Mouse (Mus musculus) urinary bladder, postnatal 4 days (tissue): ENCODE measurements around the gene Tnpo3.

Experiments
- DNase-seq, 2 experiments: peaks; one replicate each; pipeline ENCODE4 v3.0.0; 2021 to 2022; ENCODE audit warnings: low spot score in 2 of 2

The Tnpo3 gene

DNA sequence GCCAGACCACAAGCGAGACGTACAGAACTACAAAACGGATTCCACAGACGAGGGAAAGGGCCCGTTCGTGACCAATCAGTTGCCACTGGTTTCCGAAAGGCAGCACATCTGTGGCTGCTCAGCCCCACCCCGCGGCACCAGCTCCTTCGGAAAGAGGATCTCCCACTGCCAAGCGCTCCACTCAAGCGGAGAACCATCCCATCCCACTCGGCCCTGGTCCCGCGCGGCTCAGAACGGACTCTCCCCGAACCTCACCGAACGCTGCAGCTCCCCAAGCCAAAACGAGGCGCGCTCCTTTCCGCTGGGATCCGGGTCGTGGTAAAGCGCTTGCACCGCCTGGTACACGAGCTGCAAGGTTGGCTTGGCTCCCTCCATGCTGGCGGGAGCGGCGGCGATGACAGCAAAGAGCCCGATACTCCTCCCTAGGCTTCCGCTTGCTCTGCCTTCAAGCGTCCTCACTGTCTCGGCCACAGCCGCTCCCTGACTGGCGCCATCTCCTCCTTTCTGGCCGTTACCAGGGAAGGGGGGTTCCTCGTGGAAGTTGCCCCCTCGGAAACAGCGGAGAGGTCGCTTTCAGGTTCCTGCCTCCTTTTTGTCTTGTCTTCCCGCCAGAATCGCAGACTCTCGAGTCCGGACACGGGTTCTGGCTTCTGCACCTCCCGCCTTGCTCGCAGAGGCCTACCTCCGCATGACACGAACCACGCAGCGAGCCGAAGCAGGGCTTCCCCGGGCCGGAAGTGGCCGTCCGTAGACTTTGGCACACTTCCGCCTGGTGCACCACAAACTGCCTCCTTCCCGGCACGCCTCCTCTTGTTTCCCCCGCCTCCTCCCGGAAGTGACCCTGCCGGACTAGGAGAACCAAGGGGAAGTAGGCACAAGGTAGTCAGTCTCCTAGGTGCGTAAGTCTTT lies at the start of gene Tnpo3:
Tnpo3 (minus strand) TSS at position 777 of the 909 bp plus-strand sequence.
- peak; percentile 89 to 93 for DNase-seq

DNA sequence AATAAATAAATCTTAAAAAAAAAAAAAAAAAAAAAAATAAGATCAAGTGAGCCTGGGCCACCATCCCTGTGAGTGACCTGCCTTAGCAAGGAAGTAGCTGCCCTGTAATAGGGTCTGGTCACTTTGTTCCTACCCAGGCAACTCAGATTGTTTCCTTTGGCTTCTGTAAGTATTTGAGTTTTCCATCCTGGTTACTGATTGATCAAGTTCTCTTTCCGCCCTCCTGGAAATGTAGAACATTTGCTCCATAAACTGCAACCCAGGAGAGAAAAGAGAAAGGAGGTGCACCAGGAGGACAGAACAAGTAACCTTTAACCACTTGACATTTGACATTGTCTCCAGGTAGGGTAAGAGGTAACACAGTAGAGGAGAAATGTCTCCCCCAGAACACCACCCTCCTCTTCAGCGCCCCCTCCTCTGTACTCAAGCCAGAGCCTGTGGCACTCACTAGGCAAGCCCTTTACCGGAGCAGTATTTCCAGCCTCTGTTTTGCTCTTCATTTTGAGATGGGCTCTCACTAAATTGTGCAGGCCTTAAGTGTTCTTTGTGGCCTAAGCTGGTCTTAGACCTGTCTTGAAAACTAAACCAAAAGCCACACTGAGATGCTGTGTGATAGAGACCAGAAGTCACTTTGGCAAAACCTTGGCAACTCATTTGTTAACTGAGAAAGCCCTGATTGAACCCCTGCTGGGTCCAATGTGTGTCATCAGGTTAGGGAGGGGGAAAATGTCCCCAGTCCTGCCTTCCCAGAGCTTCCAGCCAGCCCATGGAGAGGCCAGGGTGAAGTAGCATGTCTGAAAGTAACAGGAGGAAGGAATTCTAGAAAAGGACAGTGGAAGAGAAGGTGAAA lies 49.2 kb upstream of the Tnpo3 start:
- no peak for DNase-seq

DNA sequence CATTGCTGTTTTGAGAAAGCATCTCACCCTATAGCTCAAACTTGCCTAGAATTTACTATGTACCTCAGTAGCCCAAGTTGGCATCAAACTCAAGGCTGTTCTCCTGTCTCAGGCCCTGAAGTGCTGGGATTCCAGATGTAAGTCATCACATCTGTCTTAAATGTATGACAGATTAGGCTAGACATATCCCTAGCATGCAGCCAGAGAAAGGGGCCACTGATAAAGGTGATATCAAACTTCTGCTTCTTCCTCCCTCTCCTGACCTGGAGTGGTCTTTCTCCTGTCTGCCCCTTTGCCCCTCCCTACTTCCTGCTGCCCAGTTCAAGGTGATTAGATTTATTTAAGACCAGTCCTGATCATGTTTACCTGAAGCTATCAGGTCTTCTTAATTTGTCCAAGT lies 43.6 kb upstream of the Tnpo3 start:
- no peak for DNase-seq

DNA sequence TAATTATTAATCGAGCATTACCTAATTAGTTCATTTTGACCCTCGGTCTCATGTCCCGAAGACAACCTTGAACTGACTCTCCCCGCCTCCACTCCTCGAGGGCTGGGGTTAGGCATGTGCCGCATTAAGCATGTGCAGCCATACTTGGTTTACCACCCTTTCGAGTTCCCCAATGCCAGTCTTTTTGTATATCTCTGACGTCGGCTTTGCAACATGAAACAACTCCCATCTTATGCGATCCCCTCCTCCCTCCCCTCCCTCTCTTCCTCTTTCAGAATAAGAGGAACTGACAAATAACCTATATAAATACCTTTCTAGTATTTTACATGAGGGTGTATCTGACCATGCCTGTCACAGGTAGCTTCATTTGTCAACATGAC lies 40.5 kb upstream of the Tnpo3 start:
- no peak for DNase-seq

DNA sequence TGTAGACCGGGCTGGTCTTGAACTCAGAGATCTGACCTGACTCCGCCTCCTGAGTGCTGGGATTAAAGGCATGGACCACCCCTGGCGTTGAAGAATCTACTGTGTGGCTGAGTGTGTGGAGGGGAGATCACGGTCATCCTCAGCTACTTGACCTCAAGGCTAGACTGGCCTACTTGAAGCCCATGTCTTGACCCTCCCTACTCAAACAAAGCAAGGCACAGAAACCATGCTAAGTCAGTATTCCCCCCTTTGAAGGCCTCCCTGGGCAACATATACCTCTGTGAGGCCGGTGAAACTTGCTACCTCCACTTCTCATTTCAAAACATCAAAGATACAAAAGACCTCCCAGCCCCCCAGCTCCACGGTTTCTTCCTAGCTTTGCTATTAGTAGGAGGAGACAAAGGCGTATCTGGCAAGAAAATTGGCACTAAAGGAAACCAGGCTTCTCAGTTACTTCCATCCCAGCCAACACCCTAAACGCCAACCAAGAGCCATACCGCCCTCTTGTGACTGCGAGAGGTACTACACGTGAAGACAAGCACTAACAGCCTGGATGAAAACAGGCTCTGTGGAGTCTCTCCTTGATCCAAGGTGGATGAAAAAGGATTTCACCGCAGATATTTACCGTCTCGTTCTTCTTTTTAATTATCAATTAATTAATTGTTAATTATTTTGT lies 39.9 kb upstream of the Tnpo3 start:
- DNase-seq: peak; percentile 78 to 89

DNA sequence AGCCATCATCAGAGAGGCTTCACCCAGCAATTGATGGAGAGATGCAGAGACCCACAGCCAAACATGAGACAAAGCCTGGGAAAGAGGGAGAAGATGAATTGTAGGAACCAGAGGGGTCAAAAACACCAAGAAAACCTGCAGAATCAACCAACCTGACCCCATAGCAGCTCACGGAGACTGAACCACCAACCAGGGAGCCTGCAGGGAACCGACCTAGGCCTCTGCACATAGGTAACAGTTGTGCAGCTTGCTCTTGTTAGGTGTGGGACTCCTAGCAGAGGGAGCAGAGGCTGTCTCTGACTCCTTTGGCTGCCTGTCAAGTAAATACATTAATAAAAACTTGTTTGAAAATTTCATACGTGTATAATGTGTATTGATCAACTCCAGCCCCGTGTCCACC lies 32.1 kb upstream of the Tnpo3 start:
- no peak for DNase-seq

DNA sequence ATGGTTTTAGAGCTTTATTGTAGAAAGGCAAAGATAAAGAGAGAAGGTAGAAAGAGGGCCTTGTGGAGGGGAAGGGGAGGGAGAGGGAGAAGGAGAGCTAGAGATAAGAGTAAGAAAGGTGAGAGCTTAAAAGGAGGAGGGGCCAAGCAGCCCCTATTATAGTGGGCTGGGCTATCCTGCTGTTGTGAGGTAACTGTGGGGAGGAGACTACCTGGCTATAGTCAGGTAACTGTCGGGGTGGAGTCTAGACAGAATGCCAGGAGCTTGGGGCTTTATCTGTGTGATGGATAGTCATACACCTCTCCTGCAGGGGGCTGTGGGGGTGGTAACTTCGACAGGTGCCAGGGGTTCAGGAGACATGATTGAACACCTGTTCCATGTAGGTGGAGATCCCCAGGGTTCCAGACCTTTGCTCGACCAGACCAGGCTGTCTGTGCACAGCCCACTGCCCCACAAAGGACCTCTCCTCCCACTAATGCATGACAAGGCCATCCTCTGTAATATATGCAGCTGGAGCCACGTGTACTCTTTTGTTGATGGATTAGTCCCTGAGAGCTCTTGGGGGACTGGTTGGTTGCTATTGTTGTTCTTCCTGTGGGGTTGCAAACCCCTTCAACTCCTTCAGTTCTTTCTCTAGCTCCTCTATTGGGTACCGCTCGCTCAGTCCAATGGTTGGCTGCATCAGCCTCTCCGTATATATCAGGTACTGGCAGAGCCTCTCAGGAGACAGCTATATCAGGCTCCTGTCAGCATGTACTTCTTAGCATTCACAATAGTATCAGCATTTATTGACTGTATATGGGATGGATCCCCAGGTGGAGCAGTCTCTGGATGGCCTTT lies 30.1 kb upstream of the Tnpo3 start:
- no peak for DNase-seq

DNA sequence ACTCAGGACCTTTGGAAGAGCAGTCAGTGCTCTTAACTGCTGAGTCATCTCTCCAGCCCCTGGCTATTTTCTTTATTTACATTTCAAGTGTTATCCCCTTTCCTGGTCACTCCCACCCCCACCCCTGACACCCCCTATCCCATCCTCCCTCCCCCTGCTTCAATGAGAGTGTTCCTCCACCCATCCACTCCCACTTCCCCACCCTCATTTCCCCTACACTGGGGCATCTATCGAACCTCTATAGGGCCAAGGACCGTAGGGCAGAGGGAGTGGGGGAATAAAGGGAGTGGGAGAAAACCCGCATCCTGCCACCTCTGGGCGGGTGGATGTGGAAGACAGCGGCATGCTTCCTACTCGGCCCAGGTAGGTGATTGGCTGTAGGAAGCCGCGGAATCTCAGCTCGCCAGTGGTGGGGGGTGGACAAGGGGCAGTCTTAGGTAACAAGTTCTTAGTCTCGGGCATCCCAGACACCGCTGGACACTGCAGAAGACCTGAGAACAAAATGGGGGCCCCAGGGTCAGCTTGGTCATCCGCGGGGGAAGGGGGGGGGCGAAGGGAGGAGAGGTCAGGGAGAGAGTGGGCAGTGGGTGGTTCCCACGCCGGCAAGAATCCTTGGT lies 29.3 kb upstream of the Tnpo3 start:
- no peak for DNase-seq

DNA sequence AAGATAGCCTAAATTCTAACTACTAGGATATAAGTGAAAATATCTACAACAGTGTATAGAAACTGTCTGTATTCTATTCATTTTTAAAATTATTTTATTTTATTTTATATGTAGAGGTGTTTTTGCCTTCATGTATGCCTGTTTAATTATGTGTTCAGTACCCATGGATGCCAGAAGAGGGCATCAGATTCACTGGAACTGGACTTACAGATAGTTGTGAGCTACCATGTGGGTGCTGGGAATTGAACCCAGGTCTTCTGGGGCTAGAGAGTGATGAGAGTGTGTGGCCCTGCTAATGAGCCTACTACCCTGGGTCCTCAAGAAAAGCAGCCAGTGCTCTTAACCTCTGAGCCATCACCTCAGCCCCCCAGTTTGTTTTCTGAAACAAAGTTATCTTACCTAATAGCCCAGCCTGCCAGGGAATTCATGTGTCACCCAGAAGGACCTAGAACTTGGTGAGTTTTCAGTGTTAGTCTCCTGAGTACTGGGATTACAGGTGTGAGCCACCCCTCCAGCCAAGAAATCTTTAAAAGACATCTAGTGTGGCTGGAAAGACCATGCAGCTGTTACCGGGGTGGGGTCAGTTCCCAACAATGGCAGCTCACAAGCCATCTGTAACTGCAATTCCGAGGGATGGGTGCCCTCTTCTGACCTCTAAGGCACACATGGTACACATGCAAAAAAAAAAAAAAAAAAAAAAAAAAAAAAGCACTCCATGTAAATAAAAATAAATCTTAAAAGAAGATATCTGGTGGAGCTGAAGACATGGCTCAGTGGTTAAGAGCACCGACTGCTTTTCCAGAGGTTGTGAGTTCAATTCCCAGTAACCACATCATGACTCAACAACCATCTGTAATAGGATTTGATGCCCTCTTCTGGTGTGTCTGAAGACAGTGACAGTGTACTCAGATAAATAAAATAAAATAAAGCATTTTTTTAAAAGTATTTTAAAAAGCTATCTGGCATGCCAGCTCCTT lies 28.0 kb upstream of the Tnpo3 start:
- DNase-seq: no peak

DNA sequence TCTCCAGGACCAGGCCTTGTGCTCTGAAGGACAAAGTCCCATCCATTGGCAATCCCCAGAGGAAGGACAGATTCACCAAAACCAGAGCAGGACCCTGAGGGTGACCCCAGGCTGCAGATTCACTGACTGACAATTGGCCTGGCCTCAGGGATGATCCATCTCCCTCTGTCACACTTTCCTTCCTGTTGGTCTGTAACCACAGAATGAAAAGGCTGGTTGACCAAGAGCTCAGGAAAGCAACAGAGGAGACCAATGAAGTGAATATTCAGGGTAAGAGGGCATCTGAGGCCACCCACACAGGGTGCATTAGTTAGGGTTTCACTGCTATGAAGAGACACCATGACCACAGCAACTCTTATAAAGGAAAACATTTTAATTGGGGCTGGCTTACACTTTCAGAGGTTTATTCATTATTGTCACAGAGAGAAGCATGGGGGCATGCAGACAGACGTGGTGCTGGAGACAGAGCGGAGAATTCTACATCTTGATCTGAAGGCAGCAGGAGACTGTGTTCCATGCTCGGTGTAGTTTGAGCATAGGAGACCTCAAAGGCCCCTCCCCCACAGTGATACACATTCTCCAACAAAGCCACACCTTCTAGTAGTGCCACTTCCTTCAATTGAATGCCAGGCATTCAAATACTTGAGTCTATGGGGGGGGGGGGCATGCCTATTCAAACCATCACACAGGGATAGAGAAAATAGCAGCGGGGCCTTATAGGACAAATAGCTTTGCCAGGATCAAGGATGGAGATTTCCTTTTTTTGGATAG lies 26.8 kb upstream of the Tnpo3 start:
- no peak for DNase-seq

DNA sequence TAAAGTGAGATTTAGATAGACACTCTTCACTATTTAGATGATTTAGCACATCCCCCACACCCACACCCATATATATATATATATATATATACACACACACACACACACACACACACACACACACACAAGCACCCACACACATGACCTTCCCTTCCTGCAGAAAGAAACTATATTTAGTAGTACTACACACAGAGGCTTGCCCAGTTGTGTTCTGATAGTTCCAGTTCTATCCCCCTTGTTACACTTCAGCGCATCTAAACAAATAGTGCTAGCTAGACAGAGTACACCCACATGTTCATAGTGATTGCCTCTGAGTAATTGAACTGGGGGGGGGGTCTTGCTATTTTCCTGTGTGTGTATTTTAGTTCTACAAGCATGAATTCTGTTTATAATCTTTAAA lies 24.9 kb upstream of the Tnpo3 start:
- no peak for DNase-seq

DNA sequence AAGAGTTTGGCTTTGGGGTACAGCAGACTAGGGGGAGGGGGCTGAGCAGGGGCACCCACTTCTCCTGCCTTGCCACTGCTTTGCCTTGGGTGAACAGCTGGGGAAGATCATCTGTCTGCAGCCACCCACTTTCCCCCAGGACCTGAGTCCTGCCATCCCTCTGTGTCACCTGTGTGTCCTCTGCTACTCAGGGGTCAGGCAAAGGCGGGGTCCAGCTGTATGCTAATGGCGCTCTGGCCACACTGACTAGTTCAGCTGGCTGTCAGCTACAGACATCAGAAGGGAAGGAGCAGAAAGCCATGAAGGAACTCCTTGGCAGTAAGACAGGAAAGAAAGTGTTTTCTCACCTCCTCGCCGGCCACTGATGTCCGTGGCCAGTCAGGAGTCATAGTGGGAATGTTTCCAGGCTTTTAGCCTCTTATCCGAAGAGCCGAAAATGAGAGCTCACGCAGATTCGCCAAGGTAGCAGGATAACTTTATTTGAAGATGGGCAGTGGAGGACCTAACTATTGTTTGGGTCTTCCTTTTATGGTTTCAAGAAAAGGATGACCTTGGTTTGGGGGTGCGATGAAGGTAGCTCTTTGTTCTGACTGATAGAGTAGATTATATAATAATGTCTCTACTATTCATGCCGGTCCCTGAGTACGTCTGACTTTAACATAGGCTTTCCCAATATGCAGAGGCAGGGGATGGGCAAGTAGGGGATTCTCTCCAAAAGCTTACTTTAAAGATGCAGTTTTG lies 23.0 kb upstream of the Tnpo3 start:
- no peak for DNase-seq

DNA sequence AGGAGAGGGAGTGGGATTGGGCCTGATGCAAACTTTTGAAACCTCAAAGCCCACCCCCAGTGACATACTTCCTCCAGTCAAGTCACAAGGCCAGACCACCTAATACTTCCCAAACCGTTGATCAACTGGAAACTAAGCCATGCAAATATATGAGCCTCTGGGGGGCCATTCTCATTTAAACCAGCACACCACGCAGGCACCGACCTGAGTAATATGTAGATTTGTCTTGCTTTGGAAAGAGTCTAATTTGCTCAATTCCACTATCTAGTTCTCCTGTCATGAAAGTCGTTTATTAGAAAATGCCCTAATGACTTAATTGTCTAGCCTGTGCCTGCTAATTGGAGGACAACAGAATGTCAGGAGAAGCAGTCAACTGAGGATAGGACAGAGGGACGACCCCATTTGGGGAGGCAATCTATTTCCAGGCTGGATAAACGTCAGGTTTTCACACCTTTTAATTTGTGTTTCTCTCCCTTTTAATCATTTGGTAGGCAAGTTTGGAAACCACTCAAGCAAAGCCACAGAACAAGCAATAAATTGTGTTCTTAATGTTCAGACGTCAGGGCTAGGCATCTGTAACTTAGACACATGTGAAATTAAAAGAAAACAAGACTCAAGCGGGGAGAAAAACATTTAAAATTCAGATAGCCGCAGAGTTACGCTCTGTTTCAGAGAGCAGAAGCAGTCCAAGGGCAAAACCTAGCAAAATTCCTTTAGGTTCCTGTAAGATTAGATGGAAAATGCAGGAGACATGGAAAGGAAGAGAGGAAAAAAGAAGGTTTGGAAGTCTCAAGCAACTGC lies 22.3 kb upstream of the Tnpo3 start:
- no peak for DNase-seq

DNA sequence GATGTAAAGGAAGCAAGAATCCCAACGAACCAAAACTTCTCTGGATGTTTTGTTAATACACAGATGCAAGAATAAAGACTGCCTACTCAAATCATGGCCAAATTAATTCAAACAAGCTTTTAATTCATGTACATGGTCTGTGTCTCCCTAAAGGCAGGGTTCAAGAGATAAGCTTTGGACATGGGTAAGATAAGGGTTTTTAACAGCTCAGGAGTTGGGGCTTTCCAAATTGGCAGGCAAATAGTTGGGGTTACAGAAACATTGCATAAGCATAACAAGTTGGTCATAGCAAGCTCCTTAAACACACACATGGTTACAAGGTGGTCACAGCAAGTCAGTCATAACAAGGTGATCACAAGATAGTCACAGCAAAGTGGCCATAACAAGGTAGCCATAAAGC lies 20.5 kb upstream of the Tnpo3 start:
- no peak for DNase-seq

DNA sequence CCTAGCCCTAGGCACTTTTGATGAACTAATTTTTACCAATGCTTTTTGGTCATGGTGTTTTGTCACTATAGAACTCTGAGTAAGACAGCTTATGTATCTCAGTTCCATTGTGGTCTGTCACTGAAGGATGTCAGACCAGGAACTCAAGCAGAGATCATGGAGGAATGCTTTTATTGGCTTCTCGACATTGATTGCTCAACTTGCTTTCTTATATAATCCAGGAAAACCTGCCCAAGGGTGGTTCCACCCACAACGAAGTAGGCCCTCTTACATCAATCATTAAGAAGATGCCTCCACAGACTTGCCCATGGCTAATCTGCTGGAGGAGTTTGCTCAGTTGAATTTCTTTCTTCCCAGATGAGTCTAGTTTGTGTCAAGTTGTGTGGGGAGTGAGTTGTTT lies 18.1 kb upstream of the Tnpo3 start:
- no peak for DNase-seq

DNA sequence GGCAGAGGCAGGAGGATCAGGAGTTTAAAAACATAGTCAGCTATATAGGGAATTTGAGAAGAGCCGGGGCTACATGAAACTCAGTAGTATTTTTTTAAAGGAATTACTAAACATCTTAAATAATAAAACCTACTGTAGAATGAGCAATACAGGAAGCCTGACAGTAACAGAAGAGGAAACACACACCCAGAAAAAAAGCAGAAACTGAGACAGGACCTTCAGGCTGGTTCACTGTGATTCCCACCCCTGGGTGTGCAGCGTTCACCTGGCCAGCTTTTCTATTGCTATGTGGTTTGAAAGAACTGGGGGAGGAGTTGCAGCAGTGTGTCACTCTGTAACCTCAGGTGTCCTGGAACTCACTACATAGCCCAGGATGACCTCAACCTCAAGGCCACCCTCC lies 14.2 kb upstream of the Tnpo3 start:
- no peak for DNase-seq

DNA sequence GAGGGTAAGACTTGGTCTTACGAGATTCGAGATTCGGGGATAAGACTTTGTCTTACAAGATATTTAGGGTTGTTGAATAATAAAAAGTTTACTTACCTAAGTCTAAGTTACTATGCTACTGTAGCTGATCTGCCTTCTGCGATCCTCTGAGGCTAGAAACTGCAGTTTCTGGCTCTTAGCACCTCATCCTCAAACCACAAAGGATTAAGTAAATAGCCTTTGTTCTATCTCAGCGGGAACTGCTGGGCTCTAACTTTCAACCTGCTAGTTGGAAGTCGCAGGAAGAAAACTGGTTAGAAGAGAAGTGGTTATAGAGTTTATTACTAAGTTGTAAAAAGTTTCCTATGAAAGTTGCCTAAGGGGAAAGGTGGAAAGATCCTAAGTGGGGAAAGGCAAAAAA lies 12.6 kb upstream of the Tnpo3 start:
- DNase-seq: no peak
